Mouse (Mus musculus) brain, embryonic 14.5 days (tissue): ENCODE measurements around the gene Gm14403. TPM values are rescaled to one million over a fixed set of nuclear protein-coding genes. Genes with fewer than 3 reads are reported as not detected.
"Not testable (repeated sequence)": the region's sequence is repeated elsewhere in the genome, so short reads cannot be mapped to it uniquely, and the experiment has no call there.

Source experiments
- DNase-seq: peaks from one replicate; pipeline ENCODE4 v3.0.0-alpha.2; 2011; ENCODE audit warnings: low read depth
- CTCF ChIP-seq: fragments of 200-500 bp; IDR thresholded peaks from 2 replicates; pipeline ENCODE4 v1.5.1; 2012; ENCODE audit warnings: inconsistent platforms, mild to moderate bottlenecking, moderate library complexity, borderline replicate concordance; ENCODE audit not compliant: insufficient read depth, insufficient read length; ENCODE audit errors: extremely low read depth
- POLR2A ChIP-seq: fragments of 200-500 bp; IDR thresholded peaks from 2 replicates; pipeline ENCODE4 v1.6.1; 2012; ENCODE audit warnings: mild to moderate bottlenecking, inconsistent platforms, borderline replicate concordance; ENCODE audit not compliant: poor library complexity, insufficient read depth, insufficient read length, severe bottlenecking; ENCODE audit errors: extremely low read depth
- polyA plus RNA-seq: library from polyadenylated mRNA; depleted of rRNA; stranded (reverse); fragments of >200 nt; gene quantifications from 2 replicates; pipeline ENCODE4 v1.2.3, GENCODE M21; 2012; rRNA removed

The Gm14403 gene
- 1.9 and 2.4 TPM in 2 replicates for polyA plus RNA-seq

DNA sequence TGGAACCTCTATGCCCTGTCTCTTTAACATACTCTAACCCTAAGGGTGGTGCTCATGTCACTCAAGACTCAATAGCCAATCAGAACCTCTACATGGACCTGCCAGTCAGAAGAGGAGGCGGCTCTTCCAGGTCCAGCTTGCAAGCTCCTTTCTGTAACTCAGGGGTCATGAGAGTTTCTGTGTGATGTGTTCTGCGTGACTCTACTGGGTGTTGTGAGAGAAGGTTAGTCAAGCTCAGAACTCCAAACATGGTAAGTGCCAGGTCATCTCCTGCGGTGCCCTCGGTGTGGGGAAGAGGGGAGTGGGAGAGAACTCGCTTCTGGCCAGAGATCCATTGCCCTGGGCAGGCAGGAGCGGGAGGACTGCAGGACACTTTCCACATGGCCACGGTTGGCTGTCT, at the start of gene Gm14403:
Gene Gm14403 (plus strand): TSS at position 149 of the 400 bp plus-strand sequence.
- peak; percentile 55 for DNase-seq

DNA sequence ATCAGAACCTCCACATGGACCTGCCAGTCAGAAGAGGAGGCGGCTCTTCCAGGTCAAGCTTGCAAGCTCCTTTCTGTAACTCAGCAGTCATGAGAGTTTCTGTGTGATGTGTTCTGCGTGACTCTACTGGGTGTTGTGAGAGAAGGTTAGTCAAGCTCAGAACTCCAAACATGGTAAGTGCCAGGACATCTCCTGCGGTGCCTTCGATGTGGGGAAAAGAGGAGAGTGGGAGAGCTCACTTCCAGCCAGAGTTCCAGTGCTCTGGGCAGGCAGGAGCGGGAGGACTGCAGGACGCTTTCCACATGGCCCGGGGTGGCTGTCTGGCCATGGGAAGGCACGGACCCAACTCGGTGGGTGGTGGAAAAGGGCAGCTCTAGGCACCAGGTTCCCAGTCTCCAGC, 33.3 kb upstream of the Gm14403 start, which contains the start of gene Zfp970:
Gene Zfp970 (plus strand): TSS at position 58 of the 400 bp plus-strand sequence.
- DNase-seq, result peak; percentile 11

DNA sequence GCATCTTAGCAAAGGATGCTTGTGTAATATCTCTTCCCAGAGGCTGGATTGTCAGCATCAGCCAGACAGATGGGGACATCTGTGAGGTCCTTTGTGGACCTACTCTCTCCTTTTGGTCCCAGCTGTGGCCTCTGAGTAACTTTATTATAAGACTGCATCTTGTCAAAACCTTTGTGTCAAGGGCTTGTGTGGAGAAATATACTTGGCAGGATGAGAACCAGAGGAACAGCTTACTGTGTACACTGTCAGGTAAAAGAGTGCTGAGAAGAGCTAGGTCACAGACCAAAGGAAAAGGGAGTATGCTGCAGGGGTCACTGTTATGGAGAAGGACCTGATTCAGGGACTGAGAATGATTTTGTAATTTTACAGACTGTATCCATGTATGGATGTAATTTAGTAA, 29.8 kb upstream of the Gm14403 start:
- not testable (repeated sequence) for DNase-seq

DNA sequence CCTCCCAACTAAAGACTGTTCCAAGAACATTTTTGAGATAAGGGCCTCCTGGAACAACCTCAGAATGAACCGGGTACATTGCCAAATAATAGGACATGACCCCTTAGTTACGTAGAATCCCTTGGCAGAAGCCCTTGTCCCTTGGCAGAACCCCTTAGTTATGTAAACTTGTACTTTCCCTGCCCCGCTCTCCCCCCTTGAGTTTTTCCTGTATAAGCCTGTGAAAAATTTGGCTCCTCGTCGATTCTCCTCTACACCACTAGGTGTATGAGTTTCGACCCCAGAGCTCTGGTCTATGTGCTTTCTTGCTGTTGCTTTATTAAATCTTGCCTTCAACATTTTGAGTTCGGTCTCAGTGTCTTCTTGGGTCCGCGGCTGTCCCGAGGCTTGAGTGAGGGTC, 25.8 kb upstream of the Gm14403 start:
- DNase-seq, result not testable (repeated sequence)

DNA sequence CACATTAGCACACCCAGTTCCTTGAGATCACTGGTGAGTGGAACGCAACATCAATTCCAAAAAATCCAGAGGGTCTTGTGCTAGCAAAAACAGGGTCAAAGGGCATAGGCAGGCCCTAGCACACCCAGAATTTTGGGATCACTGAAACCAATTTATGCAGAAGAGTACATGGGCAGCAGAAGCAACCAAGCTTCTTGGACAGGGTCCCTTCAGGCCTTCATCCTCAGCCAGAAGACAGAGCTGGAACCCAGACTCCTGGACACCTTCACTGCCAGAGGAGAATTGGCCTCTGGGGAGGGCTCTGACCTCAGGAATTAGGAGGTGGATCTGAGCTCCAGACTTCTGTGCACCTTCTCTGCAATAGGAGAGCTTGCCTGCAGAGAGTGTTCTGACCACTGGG, 16.0 kb upstream of the Gm14403 start:
- not testable (repeated sequence) for DNase-seq

DNA sequence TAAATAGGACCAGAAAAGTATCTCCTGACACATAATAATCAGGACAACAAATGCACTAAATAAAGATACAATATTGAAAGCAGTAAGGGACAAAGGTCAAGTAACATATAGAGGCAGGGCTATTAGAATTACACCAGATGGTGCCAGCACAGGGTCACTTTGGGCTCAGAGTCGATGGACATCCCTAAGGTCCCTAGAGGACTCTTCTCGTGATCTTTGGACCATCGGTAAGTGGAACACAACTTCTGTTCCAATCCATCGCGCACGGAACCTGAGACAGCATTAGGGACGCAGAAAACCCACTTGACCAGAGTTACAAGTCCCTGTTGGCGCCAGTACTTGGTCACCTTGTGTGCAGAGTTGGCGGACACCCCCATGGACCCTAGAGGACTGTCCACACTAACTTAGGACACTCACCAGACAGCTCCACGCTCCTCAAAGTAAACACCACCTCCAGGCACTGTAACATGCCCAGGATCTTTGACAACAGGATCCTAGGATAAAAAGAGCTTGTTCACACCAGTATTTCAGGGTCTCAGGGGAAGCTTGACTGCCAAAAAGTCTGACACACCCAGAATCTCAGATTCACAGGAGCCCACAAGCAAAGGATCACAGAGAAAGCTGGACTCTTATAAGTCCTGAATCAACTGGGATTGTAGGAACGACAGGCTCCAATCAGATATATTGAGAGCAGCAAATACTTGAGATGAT, 14.6 kb upstream of the Gm14403 start:
- not testable (repeated sequence) for DNase-seq

DNA sequence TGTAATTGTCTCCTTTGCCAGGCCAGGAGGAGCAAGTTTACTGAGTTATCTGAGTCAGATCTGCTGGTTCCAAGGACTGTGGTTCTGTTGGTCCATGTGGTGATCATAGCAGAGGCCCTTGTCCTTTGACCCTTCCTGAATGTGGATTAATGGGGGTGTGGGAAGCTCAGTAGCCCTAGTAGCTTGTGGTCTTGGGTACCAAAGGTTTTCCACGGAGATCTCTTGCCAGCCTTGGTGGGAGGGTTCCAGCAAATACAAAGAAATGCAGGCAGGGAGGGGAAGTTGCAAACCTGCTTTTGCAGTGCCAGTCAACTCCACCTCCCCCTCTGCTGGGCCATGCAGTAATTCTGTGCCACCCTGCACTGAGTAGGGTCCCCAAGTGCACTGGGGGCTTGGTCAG, 1.2 kb downstream of the Gm14403 start:
- DNase-seq, result not testable (repeated sequence)

DNA sequence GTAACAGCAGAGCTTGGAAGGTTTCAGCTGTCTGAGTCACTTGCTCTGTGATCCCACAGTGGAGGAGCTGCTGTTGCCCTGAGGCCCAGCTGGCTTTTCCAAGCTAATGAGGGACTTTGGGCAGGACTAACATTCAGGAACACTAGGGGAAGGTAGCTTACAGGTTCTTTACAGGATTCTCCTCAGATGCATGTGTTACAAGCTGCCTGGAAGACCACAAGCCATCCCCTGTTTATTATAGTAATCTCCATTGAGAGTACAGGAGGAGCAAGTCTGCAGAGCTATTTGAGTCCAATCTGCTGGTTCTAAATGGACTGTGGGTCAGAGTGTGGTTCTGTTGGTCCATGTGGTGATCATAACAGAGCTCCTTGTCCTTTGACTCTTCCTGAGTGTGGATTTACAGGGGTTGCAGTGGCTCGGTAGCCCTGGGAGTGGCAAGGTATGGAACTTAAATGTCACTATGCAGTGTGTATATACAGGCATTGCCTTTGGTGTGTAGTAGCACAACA, 7.2 kb downstream of the Gm14403 start:
- not testable (repeated sequence) for DNase-seq

DNA sequence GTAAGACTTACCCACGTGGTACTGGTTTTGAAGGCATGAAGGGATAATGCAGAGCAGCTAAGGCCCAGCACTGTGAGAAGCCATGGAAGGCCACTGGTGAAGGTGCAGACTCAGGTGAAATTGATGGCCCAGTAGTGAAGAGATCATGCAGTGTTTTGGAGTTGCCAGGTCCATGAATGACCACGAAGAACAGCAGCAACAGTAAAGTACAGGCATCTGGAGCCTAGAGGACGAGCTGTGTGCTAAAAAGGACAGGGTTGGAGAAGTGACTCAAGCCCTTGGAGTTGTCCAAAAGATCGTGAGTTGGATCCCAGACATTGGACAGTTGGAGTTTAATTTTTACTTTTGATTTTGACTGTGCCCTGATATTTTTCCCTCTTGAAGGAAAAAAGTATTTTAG, 13.4 kb downstream of the Gm14403 start:
- DNase-seq, result not testable (repeated sequence)

DNA sequence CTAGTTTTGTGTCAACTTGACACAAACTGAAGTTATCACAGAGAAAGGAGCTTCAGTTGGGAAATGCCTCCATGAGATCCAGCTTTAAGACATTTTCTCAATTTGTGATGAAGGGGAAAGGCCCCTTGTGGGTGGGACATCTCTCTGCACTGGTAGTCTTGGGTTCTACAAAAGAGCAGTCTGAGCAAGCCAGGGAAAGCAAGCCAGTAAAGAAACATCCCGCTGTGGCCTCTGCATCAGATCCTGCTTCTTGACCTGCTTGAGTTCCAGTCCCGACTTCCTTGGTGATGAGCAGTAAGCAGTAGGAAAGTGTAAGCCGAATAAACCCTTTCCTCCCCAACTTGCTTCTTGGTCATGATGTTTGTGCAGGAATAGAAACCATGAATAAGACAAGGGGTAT, 14.0 kb downstream of the Gm14403 start:
- not testable (repeated sequence) for DNase-seq

DNA sequence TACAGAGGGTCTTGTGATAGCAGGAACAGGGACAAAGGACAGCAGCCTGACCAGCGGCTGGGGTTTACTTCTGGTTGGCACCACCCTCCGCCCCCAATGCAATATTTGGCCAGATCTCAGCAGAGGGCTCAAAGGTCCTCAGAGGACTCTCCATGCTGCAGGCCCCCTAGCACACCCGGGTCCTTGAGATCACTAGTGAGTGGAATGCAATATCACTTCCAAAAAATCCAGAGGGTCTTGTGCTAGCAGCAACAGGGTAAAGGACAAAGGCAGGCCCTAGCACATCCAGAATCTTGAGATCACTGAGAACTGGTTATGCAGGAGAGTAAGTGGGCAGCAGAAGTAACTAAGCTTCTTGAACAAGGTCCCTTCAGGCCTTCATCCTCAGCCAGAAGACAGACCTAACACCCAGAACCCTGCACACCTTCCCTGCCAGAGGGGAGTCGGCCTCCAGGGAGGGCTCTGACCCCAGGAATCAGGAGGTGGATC, 16.0 kb downstream of the Gm14403 start:
- DNase-seq, result not testable (repeated sequence)

DNA sequence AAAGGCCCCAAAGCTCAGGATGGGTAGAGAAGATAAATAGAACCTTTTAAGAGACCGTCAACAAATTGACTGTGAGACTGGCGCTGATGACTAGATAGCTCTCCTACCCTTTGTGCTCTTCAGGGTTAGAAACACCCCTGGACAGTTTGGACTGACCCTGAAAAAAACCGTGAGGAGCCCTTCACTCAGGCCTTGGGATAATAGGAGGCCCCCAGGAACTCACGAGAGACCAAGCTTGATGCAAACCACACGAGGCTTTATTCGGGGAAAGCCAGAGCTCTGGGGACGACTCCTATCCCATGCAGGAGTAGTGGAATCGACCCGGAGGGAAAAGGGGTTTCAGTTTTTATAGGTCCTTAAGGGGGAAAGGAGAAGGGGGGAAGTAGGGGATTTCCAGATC, 19.7 kb downstream of the Gm14403 start:
- not testable (repeated sequence) for DNase-seq

DNA sequence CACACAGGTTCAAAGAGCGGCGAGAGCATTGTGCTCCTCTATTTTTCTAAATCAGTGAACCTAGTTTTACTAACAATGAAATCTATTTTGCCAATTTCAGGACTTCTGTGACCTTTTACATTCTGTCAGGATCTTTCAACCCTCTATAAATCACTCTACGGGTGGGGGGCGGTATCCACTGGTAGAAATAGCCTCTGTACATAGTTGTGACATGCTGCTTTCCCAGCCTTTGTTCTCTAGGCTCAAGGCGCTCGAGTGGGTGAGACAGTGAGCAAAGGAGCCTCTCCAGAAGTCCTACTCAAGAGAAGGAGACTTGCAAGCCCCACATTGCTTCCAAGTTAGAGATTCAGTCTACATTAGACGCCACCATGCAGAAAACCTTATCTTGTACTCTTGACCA, 20.3 kb downstream of the Gm14403 start:
- DNase-seq, result not testable (repeated sequence)

DNA sequence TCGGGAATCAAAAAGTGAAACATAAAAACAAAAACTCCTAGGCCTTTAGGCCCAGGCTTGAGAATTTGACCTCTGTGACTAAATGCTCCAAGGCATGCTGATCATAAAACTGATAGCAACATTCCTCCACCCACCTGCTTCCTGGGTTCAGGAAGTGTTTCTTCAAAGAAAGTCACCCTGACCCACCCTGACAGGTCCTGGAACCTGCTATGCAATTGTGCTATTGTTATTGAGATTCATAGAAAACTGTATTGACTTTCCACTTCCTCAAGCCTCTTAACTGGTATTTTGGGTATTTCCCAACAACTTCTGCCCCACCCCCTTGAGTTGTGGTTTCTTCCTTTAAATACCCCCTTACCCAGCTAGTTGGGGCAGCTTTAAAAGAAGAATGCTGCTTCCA, 20.9 kb downstream of the Gm14403 start:
- not testable (repeated sequence) for DNase-seq

DNA sequence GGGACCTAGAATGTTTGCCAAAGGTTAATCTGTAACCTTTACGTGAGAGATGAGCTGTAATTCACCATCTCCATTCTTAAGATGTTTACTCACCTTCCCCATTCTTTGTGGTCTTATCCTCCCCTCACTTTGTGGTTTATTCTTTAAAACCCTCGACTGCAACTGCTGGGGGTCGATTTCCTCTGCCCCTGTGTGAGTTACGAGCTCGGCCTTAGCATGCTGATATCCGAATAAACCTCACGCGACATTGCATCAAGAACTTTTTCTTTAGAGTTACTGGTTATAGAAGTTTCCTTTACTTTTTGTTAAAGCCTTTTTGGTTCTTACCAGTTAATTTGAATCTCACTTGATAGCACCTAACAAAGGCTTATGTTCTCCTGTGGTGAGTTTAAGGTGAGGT, 22.0 kb downstream of the Gm14403 start:
- DNase-seq, result no peak
- no peak for TF ChIP-seq CTCF
- TF ChIP-seq POLR2A, result no peak

DNA sequence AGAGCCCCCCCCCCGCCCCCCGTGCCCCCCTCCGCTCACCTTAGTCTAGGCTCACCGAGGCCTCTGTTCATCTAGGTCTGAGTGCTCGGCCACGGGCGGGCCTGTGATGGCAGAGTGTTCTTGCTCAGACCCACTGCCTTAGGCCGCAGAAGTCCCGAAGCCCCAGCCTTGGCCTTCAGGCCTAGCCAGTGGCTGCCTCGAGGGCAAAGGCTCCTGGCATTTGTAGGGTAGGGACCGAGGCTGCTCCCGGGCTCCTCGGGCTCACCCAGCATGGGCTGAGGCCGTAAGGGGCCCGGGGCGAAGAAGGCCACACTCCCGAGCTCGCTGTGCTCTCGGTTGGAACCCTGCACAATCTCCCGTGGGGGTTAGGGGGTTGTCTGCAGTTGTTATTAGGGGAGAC, 25.0 kb downstream of the Gm14403 start:
- TF ChIP-seq POLR2A, result no peak
- TF ChIP-seq CTCF, result no peak
- DNase-seq, result no peak

DNA sequence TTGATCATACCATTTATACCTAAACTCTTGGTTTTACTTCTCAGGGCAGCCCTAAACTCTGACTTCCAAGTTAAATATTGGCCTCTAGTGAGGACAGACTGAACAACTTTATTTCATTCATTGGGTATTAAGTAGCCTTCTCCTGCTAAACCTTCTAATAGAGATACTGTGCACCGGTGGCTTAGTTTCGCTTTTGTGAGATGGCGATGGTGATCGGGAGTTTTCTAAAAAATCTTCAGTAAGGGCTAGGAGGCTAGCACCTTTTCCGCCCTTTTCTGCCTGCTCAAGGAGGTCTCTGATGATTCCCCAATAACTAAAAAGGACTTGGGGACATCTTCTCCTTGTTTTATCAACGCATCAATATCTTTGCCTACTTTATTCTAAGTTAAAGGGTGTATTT, 25.7 kb downstream of the Gm14403 start:
- not testable (repeated sequence) for DNase-seq

DNA sequence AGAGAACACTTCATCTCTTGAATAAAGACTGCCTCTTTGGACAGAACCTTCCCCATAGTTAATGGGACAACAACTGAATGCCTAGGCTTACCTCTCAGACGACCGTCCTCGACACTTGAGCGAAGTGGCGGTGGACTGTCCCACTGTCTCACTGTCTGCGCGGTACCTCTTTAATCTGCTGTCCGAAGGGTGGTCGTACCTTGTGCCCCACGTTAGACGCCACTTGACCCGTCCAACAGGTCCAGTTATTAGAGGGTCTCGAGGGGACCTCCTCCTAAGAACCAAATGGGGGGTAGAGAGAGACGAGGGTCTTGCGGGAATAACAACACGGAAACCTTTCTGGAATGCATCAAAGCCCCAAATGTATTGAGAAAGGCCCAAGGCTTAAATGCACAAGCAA, 26.2 kb downstream of the Gm14403 start:
- not testable (repeated sequence) for DNase-seq
